Mouse (Mus musculus) embryo, embryonic 11.5 days (tissue): ENCODE results near the gene Gpr37l1.

Experiments
- DNase-seq: peaks from one replicate; pipeline ENCODE4 v3.0.0-alpha.2; 2012; ENCODE audit warnings: low read depth, low spot score

Gpr37l1 gene

GRCm38 (mm10) chr1:135148476-135148875 is 19.0 kb downstream of the Gpr37l1 start:
- DNase-seq: no peak

GRCm38 (mm10) chr1:135147702-135148058 is 19.8 kb downstream of the Gpr37l1 start:
- no peak for DNase-seq

- DNase-seq: peak; percentile 51
These were observed 20.4 kb downstream of the Gpr37l1 start for GRCm38 (mm10) chr1:135146946-135147701.

- DNase-seq: peak; percentile 63
These were observed 21.2 kb downstream of the Gpr37l1 start, which contains the start of gene Arl8a for GRCm38 (mm10) chr1:135146077-135146945. Gene Arl8a, plus strand, starts transcription at chr1:135146824.

GRCm38 (mm10) chr1:135143940-135144339 is 23.5 kb downstream of the Gpr37l1 start:
- no peak for DNase-seq

- DNase-seq: no peak
These were observed 25.0 kb downstream of the Gpr37l1 start for GRCm38 (mm10) chr1:135142452-135142851.

GRCm38 (mm10) chr1:135139906-135140305 is 27.6 kb downstream of the Gpr37l1 start:
- no peak for DNase-seq

- DNase-seq: peak; percentile 65
These were observed 31.0 kb downstream of the Gpr37l1 start for GRCm38 (mm10) chr1:135136500-135136899.

GRCm38 (mm10) chr1:135135111-135135787 is 32.2 kb downstream of the Gpr37l1 start:
- no peak for DNase-seq

- no peak for DNase-seq
These were observed 33.6 kb downstream of the Gpr37l1 start for GRCm38 (mm10) chr1:135133678-135134435.

- DNase-seq: no peak
These were observed 34.5 kb downstream of the Gpr37l1 start for GRCm38 (mm10) chr1:135132893-135133369.

GRCm38 (mm10) chr1:135132473-135132872 is 35.0 kb downstream of the Gpr37l1 start, which contains the start of gene Ptpn7:
Gene Ptpn7, plus strand, starts transcription at chr1:135132700.
- no peak for DNase-seq

GRCm38 (mm10) chr1:135131560-135131959 is 35.9 kb downstream of the Gpr37l1 start:
- no peak for DNase-seq

GRCm38 (mm10) chr1:135131034-135131433 is 36.4 kb downstream of the Gpr37l1 start:
- no peak for DNase-seq

- no peak for DNase-seq
These were observed 37.0 kb downstream of the Gpr37l1 start for GRCm38 (mm10) chr1:135130376-135131018.

- no peak for DNase-seq
These were observed 37.8 kb downstream of the Gpr37l1 start for GRCm38 (mm10) chr1:135129543-135130183.

GRCm38 (mm10) chr1:135128986-135129385 is 38.5 kb downstream of the Gpr37l1 start:
- no peak for DNase-seq

- no peak for DNase-seq
These were observed 39.5 kb downstream of the Gpr37l1 start for GRCm38 (mm10) chr1:135128011-135128441.

GRCm38 (mm10) chr1:135126443-135127027 is 40.9 kb downstream of the Gpr37l1 start:
- DNase-seq: no peak

- DNase-seq: no peak
These were observed 41.5 kb downstream of the Gpr37l1 start for GRCm38 (mm10) chr1:135125990-135126389.
